Mouse (Mus musculus) MEL (cell line): ENCODE data around the gene Abcc9.

Source experiments
- CTCF ChIP-seq, 3 experiments: IDR thresholded peaks in 2 of 3; conservative IDR thresholded peaks in 1 of 3; 2 replicates each; pipeline ENCODE4 v1.5.1; 2011 to 2012; ENCODE audit warnings: low read length in 3 of 3, low read depth in 2 of 3, mild to moderate bottlenecking in 2 of 3, improper control_type of control experiment in 1 of 3, inconsistent platforms in 1 of 3, mixed read lengths in 1 of 3, moderate library complexity in 1 of 3; ENCODE audit not compliant: control insufficient read depth in 1 of 3, insufficient read depth in 1 of 3, poor library complexity in 1 of 3, severe bottlenecking in 1 of 3
- E2F4 ChIP-seq: IDR thresholded peaks from 2 replicates; pipeline ENCODE4 v1.6.1; 2011; ENCODE audit warnings: low read depth, low read length, improper control_type of control experiment, borderline replicate concordance
- GATA1 ChIP-seq: IDR thresholded peaks from 2 replicates; pipeline ENCODE4 v1.6.1; 2011; ENCODE audit warnings: low read depth, low read length, improper control_type of control experiment
- HCFC1 ChIP-seq: IDR thresholded peaks from 2 replicates; pipeline ENCODE4 v1.6.1; 2012; ENCODE audit warnings: low read depth, mild to moderate bottlenecking, inconsistent platforms, low read length, improper control_type of control experiment, moderate library complexity
- JUND ChIP-seq: IDR thresholded peaks from 2 replicates; pipeline ENCODE4 v1.6.1; 2011; ENCODE audit warnings: low read depth, mild to moderate bottlenecking, improper control_type of control experiment, low read length
- POLR2A ChIP-seq, 2 experiments: IDR thresholded peaks; 2 replicates each; pipeline ENCODE4 v1.6.1; 2011 to 2012; ENCODE audit warnings: low read length in 2 of 2, mild to moderate bottlenecking in 2 of 2, control low read depth in 1 of 2, improper control_type of control experiment in 1 of 2, low read depth in 1 of 2, moderate library complexity in 1 of 2; ENCODE audit not compliant: control insufficient read depth in 1 of 2, insufficient read depth in 1 of 2, poor library complexity in 1 of 2
- RCOR1 ChIP-seq: IDR thresholded peaks from 2 replicates; pipeline ENCODE4 v1.6.1; 2012; ENCODE audit warnings: low read depth, mild to moderate bottlenecking, inconsistent platforms, low read length, improper control_type of control experiment
- SIN3A ChIP-seq: IDR thresholded peaks from 2 replicates; pipeline ENCODE4 v1.6.1; 2012; ENCODE audit warnings: low read length, improper control_type of control experiment, inconsistent platforms
- TCF12 ChIP-seq: IDR thresholded peaks from 2 replicates; pipeline ENCODE4 v1.6.1; 2014; ENCODE audit warnings: low read depth, mild to moderate bottlenecking, inconsistent platforms, low read length, improper control_type of control experiment, moderate library complexity
- ZMIZ1 ChIP-seq: IDR thresholded peaks from 2 replicates; pipeline ENCODE4 v1.6.1; 2012; ENCODE audit warnings: low read depth, mild to moderate bottlenecking, inconsistent platforms, low read length, improper control_type of control experiment, moderate library complexity

DNA sequence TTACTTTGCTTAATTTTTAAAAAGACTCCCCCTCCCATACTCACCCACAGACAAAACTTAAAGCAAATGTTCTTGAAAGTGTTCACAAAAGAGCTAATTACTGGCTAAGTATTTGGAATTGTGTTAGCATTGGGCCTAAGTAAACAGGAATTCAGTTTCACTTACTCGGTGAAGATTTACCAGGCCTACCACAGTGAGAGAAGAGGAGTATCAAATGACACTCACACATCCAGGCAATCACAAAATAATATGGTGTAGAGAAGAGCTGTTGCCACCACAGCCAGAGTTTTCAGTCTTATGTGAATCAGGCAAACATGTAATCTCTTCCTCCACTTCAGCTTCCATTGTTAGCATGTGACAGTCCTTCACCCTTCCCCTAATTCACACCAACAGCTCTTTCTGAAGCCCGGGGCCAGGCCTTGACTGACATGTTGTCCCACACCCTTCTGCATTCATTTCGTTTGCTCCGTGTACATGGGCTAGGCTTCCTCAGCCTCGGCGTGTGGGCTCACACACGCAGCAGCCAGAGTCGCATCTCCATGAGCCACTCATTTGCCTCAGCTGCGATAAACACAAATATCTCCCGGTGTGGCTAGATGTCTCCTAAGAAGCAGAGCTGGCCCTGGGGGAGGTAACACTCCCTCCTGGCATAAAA, 67.5 kb downstream of the Abcc9 start:
- TF ChIP-seq GATA1 (no peak), E2F4 (no peak), POLR2A (IDR thresholded peaks at IDR 0.05; ENCODE audit: control insufficient read depth in 1 of 2, insufficient read depth in 1 of 2, low read depth in 1 of 2, low read length in 2 of 2, poor library complexity in 1 of 2) (no peak), CTCF (IDR thresholded peaks at IDR 0.05 in 2 of 3, conservative IDR thresholded peaks at IDR 0.05 in 1 of 3; ENCODE audit: control insufficient read depth in 1 of 3, insufficient read depth in 1 of 3, low read depth in 2 of 3, low read length in 3 of 3, poor library complexity in 1 of 3, severe bottlenecking in 1 of 3) (no peak), RCOR1 (no peak), SIN3A (no peak), TCF12 (no peak), JUND (no peak), HCFC1 (no peak), ZMIZ1 (no peak)
